Mouse (Mus musculus): ENCODE data around the gene Cir1.
A peak's percentile ranks its signal among the peaks of the same experiment; 100 is the strongest.

The Cir1 gene

DNA sequence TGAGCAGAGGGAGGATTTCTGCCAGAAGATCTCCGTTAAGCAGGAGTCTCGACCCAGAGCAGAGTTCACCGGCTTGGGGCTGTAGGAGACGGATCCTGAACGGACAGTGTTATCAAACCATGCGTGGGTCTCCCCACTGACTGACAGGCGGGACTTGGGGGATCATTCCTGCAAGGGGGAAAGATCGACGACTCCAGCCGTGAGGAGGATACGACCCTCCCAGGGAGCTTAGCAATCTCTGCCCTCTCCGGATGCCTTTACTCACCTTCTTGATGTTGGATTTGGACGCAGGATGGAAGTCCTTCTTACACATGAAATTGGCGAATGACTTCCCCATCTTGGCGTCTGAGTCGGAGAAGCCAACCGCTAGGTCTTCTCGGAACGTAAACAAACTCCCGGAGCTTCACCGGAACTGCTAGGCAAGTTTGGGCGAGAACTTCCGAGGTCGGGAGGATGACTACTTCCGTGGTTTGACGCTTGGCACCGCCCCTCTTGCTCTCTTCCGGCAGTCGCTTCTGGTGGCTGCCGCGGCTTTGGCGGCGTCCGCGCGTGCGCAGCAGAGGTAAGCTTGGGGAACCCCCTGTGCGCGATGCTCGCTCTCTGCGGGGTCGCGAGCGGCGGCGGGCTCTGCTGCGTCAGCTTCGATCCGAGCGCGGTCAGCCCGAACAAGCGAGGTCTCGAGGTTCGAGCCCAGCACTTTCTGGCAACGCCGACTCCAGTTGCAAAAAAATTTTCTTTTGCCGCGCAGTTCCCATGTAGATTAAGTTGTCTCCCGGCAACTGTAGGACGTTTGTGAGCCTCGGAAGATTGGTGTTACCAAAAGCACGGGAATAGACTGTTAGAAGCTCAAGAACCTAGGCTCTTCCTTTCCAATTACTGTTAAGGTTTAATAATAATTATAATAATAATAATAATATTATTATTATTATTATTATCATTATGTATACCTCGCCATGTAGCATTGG is at the start of gene Cir1, which contains the start of gene Scrn3:
Cir1 (minus strand) TSS at position 550 of the 965 bp plus-strand sequence.
Scrn3 (plus strand) TSS at position 450 of the 965 bp plus-strand sequence.
- DNase-seq: peak; percentile 95 to 98

- DNase-seq: no peak
Observed at GRCm38 (mm10) chr2:73360536-73360935, 48.0 kb upstream of the Cir1 start.

DNA sequence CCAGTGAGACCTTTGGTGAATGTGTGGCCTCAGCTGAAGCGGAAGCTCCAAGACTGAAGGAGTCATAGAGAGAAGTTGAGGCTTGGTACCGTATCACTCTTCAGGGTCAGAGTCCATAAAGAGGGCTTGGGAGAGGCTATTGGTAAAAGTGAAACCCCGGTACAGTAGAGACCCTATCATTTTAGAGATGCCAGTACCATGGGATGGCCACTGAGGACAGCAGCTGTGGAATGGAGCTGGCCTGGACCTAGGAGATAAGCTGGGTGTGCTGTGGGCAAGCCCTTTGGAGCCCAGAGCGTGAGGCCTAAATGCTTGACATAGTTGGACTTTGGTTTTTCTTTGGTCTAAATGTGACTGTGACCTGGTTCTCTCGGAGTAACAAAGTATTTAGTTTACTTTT is 47.4 kb upstream of the Cir1 start:
- peak in 1 of 2 experiments; percentile 7 for DNase-seq

GRCm38 (mm10) chr2:73357004-73357403 is 44.5 kb upstream of the Cir1 start:
- DNase-seq: no peak

GRCm38 (mm10) chr2:73351927-73352374 is 39.5 kb upstream of the Cir1 start:
- DNase-seq: no peak

GRCm38 (mm10) chr2:73351496-73351895 is 39.0 kb upstream of the Cir1 start:
- no peak for DNase-seq

DNA sequence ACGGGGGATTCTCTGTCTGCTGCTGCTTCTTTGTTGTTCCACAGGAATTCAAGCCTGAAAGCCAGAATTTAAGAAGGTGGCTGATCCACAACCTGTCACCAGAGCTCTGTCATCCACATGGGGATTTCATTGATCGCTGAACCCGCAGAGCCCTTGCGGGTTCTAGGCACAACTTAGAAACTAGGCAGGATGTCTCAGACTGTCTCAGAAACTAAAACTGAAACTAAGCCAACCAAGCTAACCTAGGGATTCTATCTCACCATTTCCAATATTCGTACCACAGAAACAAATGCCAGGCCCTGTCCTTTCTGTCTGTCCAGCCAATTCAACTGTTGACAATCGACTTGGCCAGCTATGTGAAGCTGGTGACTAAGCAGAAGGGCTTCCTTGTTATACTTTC is 35.7 kb upstream of the Cir1 start:
- no peak for DNase-seq

- no peak for DNase-seq
Observed at GRCm38 (mm10) chr2:73347766-73348165, 35.3 kb upstream of the Cir1 start.

GRCm38 (mm10) chr2:73347136-73347535 is 34.6 kb upstream of the Cir1 start:
- no peak for DNase-seq

- DNase-seq: no peak
Observed at GRCm38 (mm10) chr2:73346345-73347086, 34.0 kb upstream of the Cir1 start.

GRCm38 (mm10) chr2:73345204-73345603 is 32.7 kb upstream of the Cir1 start:
- no peak for DNase-seq

GRCm38 (mm10) chr2:73343701-73344100 is 31.2 kb upstream of the Cir1 start:
- no peak for DNase-seq

GRCm38 (mm10) chr2:73338415-73338814 is 25.9 kb upstream of the Cir1 start:
- no peak for DNase-seq

GRCm38 (mm10) chr2:73335949-73336348 is 23.4 kb upstream of the Cir1 start:
- DNase-seq: no peak

DNA sequence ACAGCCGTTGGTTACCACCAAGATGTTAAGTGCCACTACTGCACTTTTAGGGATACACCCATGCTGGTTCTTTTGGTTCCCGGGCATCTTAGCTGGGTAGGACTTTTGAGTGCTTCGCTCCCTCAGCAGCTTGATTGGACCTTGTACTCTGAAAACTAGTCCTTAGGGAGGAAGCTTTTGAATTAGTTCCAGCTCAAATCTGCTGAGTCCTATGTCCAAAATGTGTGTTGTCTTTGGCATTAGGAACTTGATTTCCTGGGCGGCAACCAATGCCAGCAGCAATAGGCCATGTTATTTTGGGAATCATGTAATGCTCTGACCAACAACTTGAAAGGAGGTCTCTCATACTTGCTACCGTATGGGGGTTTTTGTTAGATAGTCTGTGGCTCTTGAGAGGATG is 13.4 kb upstream of the Cir1 start:
- DNase-seq: peak; percentile 43 to 48

DNA sequence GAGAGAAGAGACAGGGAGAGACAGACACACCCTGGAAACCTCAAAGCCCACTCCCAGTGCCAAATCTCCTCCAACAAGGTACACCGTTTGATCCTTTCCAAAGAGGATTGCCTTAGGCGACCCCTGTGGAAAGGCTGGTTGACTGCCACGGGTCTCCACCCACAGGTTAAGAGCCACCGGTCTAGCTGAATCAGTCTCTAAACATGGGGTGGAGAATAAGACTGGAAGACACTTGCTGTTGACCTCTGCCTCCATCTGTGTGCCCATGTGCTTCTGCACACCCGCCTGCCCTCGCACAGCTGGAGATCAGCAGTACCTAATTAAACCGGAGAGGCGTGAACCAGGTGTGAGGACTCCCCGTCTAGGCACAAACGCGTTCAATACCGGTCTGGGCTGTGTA is 10.5 kb upstream of the Cir1 start:
- no peak for DNase-seq

DNA sequence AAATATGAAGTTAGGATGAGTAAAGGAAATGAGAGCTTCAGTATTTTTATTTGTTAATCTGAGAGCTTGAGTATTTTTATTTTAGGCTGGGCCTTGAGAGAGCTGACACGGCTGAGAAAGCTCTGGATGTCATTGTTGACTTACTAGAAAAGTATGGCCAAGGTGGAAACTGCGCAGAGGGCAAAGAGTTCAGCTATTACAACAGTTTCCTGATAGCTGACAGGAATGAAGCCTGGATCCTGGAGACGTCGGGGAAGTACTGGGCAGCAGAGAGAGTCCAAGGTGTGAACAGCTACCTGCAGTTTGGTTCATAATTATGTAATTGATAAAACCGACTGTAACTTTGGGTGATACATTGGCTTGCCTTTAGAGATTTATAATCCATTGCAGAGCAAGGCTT is 6.7 kb upstream of the Cir1 start:
- DNase-seq: no peak

GRCm38 (mm10) chr2:73317426-73317825 is 4.9 kb upstream of the Cir1 start:
- no peak for DNase-seq

GRCm38 (mm10) chr2:73314311-73314710 is 1.8 kb upstream of the Cir1 start:
- no peak for DNase-seq

DNA sequence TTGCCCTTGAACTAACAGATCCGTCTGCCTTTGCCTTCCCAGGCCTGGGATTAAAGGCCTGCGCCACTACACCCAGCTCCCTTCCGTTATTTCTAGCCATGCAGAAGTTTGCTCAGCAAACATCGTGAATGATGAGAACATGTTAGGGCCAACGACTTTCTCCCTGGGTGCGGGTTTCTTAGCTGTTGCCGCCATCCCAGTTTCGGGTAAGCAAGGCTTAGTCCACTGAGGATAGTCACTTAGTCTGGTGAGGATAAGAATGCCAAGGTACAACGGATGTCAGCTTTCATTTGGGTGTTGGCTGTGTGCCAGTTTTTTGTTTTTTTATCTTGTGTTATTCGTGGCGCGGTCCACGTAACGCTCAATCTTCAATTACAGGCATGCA is 608 bp upstream of the Cir1 start:
- DNase-seq: peak; percentile 35 to 50

- peak; percentile 31 to 59 for DNase-seq
Observed at GRCm38 (mm10) chr2:73306006-73306405, 6.5 kb downstream of the Cir1 start.

GRCm38 (mm10) chr2:73304506-73304905 is 8.0 kb downstream of the Cir1 start:
- no peak for DNase-seq

GRCm38 (mm10) chr2:73302722-73303121 is 9.8 kb downstream of the Cir1 start:
- DNase-seq: no peak

DNA sequence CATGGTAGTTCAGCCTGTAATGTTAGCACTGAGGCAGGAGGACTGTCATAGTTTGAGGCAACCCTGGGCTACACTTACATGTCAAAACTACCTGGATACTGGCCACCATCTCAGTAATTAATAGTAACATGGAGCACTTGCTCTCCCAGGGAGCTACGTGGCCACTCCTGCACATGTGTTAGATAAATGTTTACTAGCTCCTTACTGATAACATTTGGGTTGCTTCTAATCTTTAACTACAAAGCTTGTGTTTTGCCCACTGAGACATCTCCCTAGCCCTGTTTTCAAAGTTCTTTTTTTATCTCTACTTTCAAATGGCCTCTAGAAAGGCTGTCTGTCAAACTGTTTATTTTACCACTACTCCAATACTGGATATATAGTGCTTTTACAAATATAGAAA is 10.5 kb downstream of the Cir1 start:
- DNase-seq: no peak

Data from kidney, postnatal 25 days (tissue).